Mouse (Mus musculus) liver, adult 2 months (tissue): ENCODE data around the gene Chst2.

Source experiments
- CTCF ChIP-seq: fragments of 200-500 bp; IDR thresholded peaks from 2 replicates; pipeline ENCODE4 v1.5.1; 2011; ENCODE audit warnings: low read depth, low read length, control low read depth
- POLR2A ChIP-seq: fragments of 200-500 bp; IDR thresholded peaks from 2 replicates; pipeline ENCODE4 v1.6.1; 2011; ENCODE audit warnings: low read length, control low read depth; ENCODE audit not compliant: insufficient read depth; ENCODE audit errors: extremely low read depth

DNA sequence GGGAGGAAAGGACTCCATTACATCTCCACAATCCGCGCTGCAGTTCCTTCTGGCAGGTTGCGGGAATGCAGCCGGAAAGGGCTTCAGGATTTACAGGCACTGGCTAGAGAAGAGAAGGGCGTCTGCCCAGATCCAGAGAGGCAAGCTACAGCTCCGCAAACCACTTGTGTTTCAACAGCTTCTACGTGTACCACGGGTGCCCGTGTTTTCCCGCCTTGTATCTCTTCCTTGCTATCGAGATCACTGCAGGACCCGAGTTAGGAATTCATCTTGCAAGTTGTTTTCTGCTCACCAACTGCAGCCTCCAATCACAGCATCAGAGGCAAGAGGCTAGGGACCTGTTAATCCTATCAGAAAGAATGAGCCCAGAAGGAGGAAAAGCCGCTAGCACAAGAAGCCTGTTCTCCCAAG is 35.8 kb upstream of the Chst2 start:
- TF ChIP-seq POLR2A (no peak), CTCF (no peak)
